Mouse (Mus musculus): Measurements from ENCODE around the gene Zfp804a. TPM values are rescaled to one million over a fixed set of nuclear protein-coding genes. Genes with fewer than 3 reads are reported as not detected.

Gene Zfp804a
- polyA plus RNA-seq, 1 experiment from 2014 or later: 0.06 TPM

DNA sequence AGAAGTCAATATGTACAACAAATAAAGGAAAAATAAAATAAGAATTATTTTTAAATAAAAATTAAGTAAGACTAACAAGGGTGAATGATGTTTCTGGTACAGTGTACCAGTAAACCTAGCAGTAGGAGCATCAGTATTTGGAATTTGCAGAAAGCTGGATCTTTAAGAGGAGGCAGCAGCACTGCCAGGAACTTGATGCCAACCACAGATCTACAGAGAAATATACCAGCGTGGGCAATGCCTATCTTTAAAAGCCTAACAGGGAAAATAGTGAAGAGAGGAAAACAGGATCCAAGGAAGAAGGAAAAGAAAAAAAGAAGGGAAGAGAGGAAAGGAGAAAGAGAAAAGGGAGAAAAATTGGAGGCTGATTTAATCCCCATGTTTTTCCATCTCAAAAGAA is 60.1 kb downstream of the Zfp804a start:
- ATAC-seq (no peak), DNase-seq (ENCODE audit: low read depth, low spot score) (no peak)
- no peak for TF ChIP-seq CTCF (IDR thresholded peaks at IDR 0.05)
- ChIA-PET CTCF (no interaction called here), POLR2A (no interaction called here)
- no peaks in the 10 kb centered on the region for H3K27me3 ChIP-seq
- in situ Hi-C loops (cut with MboI; ENCODE audit: low pct_unique_long_range_greater_than_20kb): no loop called here

- ChIA-PET POLR2A (no interaction called here), CTCF (no interaction called here)
- DNase-seq (ENCODE audit: low read depth, low spot score) (no peak), ATAC-seq (no peak)
- in situ Hi-C loops (cut with MboI; ENCODE audit: low pct_unique_long_range_greater_than_20kb): no loop called here
- TF ChIP-seq CTCF (IDR thresholded peaks at IDR 0.05): no peak
- no peaks in the 10 kb centered on the region for H3K27me3 ChIP-seq
Measured at GRCm38 (mm10) chr2:82113650-82114049, 60.6 kb downstream of the Zfp804a start.

GRCm38 (mm10) chr2:82119577-82119976 is 66.6 kb downstream of the Zfp804a start:
- no peak for ATAC-seq
- no peak for TF ChIP-seq CTCF (IDR thresholded peaks at IDR 0.05)
- H3K27me3 ChIP-seq: no peaks in the 10 kb centered on the region
- no peak for DNase-seq (ENCODE audit: low read depth, low spot score)
- ChIA-PET POLR2A (no interaction called here), CTCF (no interaction called here)
- in situ Hi-C loops (cut with MboI; ENCODE audit: low pct_unique_long_range_greater_than_20kb): no loop called here

GRCm38 (mm10) chr2:82178693-82179092 is 125.7 kb downstream of the Zfp804a start:
- ChIA-PET POLR2A (no interaction called here), CTCF (no interaction called here)
- in situ Hi-C loops (cut with MboI; ENCODE audit: low pct_unique_long_range_greater_than_20kb): no loop called here
- DNase-seq (ENCODE audit: low read depth, low spot score) (no peak), ATAC-seq (no peak)
- no peaks in the 10 kb centered on the region for H3K27me3 ChIP-seq
- TF ChIP-seq CTCF (IDR thresholded peaks at IDR 0.05): no peak

GRCm38 (mm10) chr2:82181010-82181409 is 128.0 kb downstream of the Zfp804a start:
- ChIA-PET CTCF (no interaction called here), POLR2A (no interaction called here)
- no peak for TF ChIP-seq CTCF (IDR thresholded peaks at IDR 0.05)
- no peak for ATAC-seq
- no peak for DNase-seq (ENCODE audit: low read depth, low spot score)
- H3K27me3 ChIP-seq: no peaks in the 10 kb centered on the region
- in situ Hi-C loops (cut with MboI; ENCODE audit: low pct_unique_long_range_greater_than_20kb): no loop called here

DNA sequence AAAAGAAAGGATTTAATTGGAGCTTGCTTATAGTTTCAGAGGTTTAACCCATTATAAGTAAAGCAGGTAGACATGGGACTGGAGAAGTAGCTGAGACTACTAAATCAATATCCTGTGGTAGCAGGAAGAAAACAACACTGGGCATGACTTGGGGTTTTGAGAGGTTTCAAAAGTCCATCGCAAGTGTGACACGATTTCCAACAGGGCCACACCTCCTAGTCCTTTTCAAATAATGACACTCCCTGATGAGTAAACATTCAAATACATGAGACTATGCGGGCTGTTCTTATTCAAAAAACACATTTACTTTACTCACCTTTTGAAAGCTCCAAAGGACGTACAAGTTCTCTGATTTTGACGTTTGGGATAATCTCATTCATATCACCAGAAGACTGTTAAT is 146.9 kb downstream of the Zfp804a start:
- no peak for DNase-seq (ENCODE audit: low read depth, low spot score)
- in situ Hi-C loops (cut with MboI; ENCODE audit: low pct_unique_long_range_greater_than_20kb): no loop called here
- CTCF ChIA-PET: no interaction called here
- no peaks in the 10 kb centered on the region for H3K27me3 ChIP-seq
- no peak for ATAC-seq
- POLR2A ChIA-PET: no interaction called here
- TF ChIP-seq CTCF (IDR thresholded peaks at IDR 0.05): no peak

- DNase-seq (ENCODE audit: low read depth, low spot score) (no peak), ATAC-seq (no peak)
- CTCF ChIA-PET: no interaction called here
- H3K27me3 ChIP-seq: no peaks in the 10 kb centered on the region
- no peak for TF ChIP-seq CTCF (IDR thresholded peaks at IDR 0.05)
- in situ Hi-C loops (cut with MboI; ENCODE audit: low pct_unique_long_range_greater_than_20kb): no loop called here
- POLR2A ChIA-PET: no interaction called here
Measured at GRCm38 (mm10) chr2:82200616-82201015, 147.6 kb downstream of the Zfp804a start.

DNA sequence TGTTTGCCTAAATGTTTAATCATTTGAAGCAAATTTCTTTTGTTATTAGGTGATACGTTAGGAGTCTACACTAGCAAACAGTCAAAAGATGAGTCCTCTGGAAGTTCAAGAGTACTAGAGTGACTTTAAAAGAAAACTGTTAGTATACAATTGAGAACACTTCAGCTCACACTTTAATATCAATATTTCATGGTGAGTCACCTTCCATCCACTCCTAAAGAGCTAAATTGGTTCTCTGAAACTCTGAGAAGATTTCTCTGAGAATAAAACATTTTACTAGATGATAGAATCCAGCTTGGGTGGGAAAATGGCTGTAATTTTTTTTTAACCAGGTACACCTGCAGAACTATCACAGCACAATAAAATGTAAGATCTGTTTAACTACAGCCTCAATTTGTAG is 157.6 kb downstream of the Zfp804a start:
- no peak for DNase-seq (ENCODE audit: low read depth, low spot score)
- TF ChIP-seq CTCF (IDR thresholded peaks at IDR 0.05): no peak
- in situ Hi-C loops (cut with MboI; ENCODE audit: low pct_unique_long_range_greater_than_20kb): no loop called here
- POLR2A ChIA-PET: no interaction called here
- ATAC-seq: no peak
- H3K27me3 ChIP-seq: no peaks in the 10 kb centered on the region
- CTCF ChIA-PET: no interaction called here

GRCm38 (mm10) chr2:82211972-82212371 is 158.9 kb downstream of the Zfp804a start:
- ChIA-PET POLR2A (no interaction called here), CTCF (no interaction called here)
- no peak for TF ChIP-seq CTCF (IDR thresholded peaks at IDR 0.05)
- in situ Hi-C loops (cut with MboI; ENCODE audit: low pct_unique_long_range_greater_than_20kb): no loop called here
- DNase-seq (ENCODE audit: low read depth, low spot score): no peak
- no peaks in the 10 kb centered on the region for H3K27me3 ChIP-seq
- ATAC-seq: no peak

DNA sequence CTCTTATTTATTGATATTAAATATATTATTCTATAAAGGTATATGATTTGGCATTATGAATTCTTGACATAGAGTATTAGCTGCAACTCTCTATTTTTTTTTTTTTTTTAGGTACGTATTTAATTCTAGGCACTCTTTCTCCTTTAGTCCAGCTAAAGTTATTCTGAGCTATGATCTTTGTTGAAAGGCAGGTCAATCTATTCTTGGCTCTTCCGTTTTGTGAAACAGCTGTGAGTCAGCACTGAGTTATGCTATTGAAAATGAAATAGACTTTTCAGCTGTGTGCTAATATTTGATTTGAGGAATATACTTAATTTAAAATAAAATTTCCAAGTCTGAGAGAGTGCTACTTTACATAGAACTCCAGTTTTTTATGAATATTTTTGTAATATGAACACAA is 164.9 kb downstream of the Zfp804a start:
- CTCF ChIA-PET: no interaction called here
- POLR2A ChIA-PET: no interaction called here
- H3K27me3 ChIP-seq: no peaks in the 10 kb centered on the region
- in situ Hi-C loops (cut with MboI; ENCODE audit: low pct_unique_long_range_greater_than_20kb): no loop called here
- ATAC-seq (no peak), DNase-seq (ENCODE audit: low read depth, low spot score) (no peak)
- TF ChIP-seq CTCF (IDR thresholded peaks at IDR 0.05): no peak

- H3K27me3 ChIP-seq: no peaks in the 10 kb centered on the region
- in situ Hi-C loops (cut with MboI; ENCODE audit: low pct_unique_long_range_greater_than_20kb): no loop called here
- no peak for TF ChIP-seq CTCF (IDR thresholded peaks at IDR 0.05)
- CTCF ChIA-PET: no interaction called here
- POLR2A ChIA-PET: no interaction called here
- ATAC-seq: no peak
- DNase-seq (ENCODE audit: low read depth, low spot score): no peak
Measured at GRCm38 (mm10) chr2:82246020-82246419, 193.0 kb downstream of the Zfp804a start.

- no peaks in the 10 kb centered on the region for H3K27me3 ChIP-seq
- DNase-seq (ENCODE audit: low read depth, low spot score) (no peak), ATAC-seq (no peak)
- no peak for TF ChIP-seq CTCF (IDR thresholded peaks at IDR 0.05)
- in situ Hi-C loops (cut with MboI; ENCODE audit: low pct_unique_long_range_greater_than_20kb): no loop called here
- ChIA-PET CTCF (no interaction called here), POLR2A (no interaction called here)
Measured at GRCm38 (mm10) chr2:82246902-82247522, 194.0 kb downstream of the Zfp804a start.

Measured in Patski (cell line).